Mouse (Mus musculus) bone marrow, adult 2 months (tissue): Measurements from ENCODE around the gene T2.

Source experiments
- CTCF ChIP-seq: fragments of 200-500 bp; IDR thresholded peaks from 2 replicates; pipeline ENCODE4 v1.5.1; 2011; ENCODE audit warnings: low read length, control low read depth; ENCODE audit not compliant: control insufficient read depth, insufficient read depth
- POLR2A ChIP-seq: fragments of 200-500 bp; IDR thresholded peaks from 2 replicates; pipeline ENCODE4 v1.6.1; 2011; ENCODE audit warnings: low read depth, mild to moderate bottlenecking, control low read depth, low read length, borderline replicate concordance; ENCODE audit not compliant: control insufficient read depth

- TF ChIP-seq CTCF (no peak), POLR2A (no peak)
Measured at GRCm38 (mm10) chr17:8341360-8341963, 14.3 kb upstream of the T2 start.
